Mouse (Mus musculus) adrenal gland, postnatal 0 days (tissue): ENCODE data around the gene Lpcat2. TPM values are rescaled to one million over a fixed set of nuclear protein-coding genes. Genes with fewer than 3 reads are reported as not detected.

Source experiments
- microRNA-seq: library from miRNA; unstranded; fragments of <30 nt; microRNA quantifications from one replicate; pipeline ENCODE4, GENCODE M21; 2016; ENCODE audit warnings: borderline replicate concordance; ENCODE audit not compliant: insufficient number of aligned reads
- polyA plus RNA-seq: library from polyadenylated mRNA; unstranded; fragments of >200 nt; fragmentation: Nextera tagmentation; extraction: Ambion mirVana; gene quantifications from 2 replicates; pipeline ENCODE4 v1.2.1, GENCODE M21; 2015

Gene Lpcat2
- polyA plus RNA-seq, result 9.3 and 10.1 TPM in 2 replicates

GRCm38 (mm10) chr8:92855171-92855894 lies at the start of gene Lpcat2:
Gene Lpcat2 (plus strand): TSS chr8:92855339.

GRCm38 (mm10) chr8:92827243-92828034 lies 27.7 kb upstream of the Lpcat2 start, which contains the start of gene Mmp2:
Gene Mmp2 (plus strand): TSS chr8:92827291.

GRCm38 (mm10) chr8:92901107-92901506 lies 46.0 kb downstream of the Lpcat2 start, which contains the start of gene Capns2:
Gene Capns2 (plus strand): TSS chr8:92901407.

GRCm38 (mm10) chr8:92959779-92960178 lies 104.6 kb downstream of the Lpcat2 start, which contains the start of gene Slc6a2:
Gene Slc6a2 (plus strand): TSS chr8:92960079.

Small RNA genes lying within 50 kb of the gene (microRNA-seq; reads per million reads assigned to microRNA genes)
- gene Gm22151, result not detected

Other genes starting within 250 kb of the Lpcat2 start
- not detected in 2 replicates for gene Irx6, start 181.1 kb upstream of the Lpcat2 start, polyA plus RNA-seq
- 86.3 and 134 TPM in 2 replicates for gene Mmp2, start 28.0 kb upstream of the Lpcat2 start, polyA plus RNA-seq
- 0.58 TPM in 1 of 2 replicates, not detected in the other for gene Capns2, start 46.1 kb downstream of the Lpcat2 start, polyA plus RNA-seq
- 15.7 and 63.4 TPM in 2 replicates for gene Slc6a2, start 104.7 kb downstream of the Lpcat2 start, polyA plus RNA-seq
- not detected in 2 replicates for gene Ces1a, start 192.9 kb downstream of the Lpcat2 start, polyA plus RNA-seq
- not detected in 2 replicates for gene Ces1b, start 224.7 kb downstream of the Lpcat2 start, polyA plus RNA-seq